Mouse (Mus musculus): ENCODE measurements at regions not wholly inside any gene's neighbourhood (a gene's known extent, or its start where the extent isn't known, plus 50 kb on each side); places are given as distances from the start of the nearest gene placed in this dataset.
A peak's percentile ranks its signal among the peaks of the same experiment; 100 is the strongest.

GRCm38 (mm10) chr16:29882226-29882972, 181.8 kb upstream of the Hes1 start:
- 19% methylated on average over 10 of the region's 10 CpGs for WGBS
- H3K4me2 ChIP-seq (replicated peaks; ENCODE audit: low read depth, low read length, severe bottlenecking) = no peak overlapping the region
- peaks cover 43% of the 10 kb centered on the region for H3K4me1 ChIP-seq (ENCODE audit: control insufficient read depth, insufficient read depth, low read length)
- ATAC-seq (ENCODE audit: low FRiP score, low read depth) = 0 out of 2 replicates have a peak, but pooled peaks have one; percentile 24
- peak; percentile 65 for DNase-seq (ENCODE audit: low spot score)
- H3K27ac ChIP-seq (replicated peaks; ENCODE audit: low read depth, low read length) = no peak overlapping the region
- no peaks in the 10 kb centered on the region for H3K9me3 ChIP-seq (ENCODE audit: control insufficient read depth, low read length)
- H3K4me3 ChIP-seq (replicated peaks; ENCODE audit: low read length) = no peak overlapping the region
- no peaks in the 10 kb centered on the region for H3K27me3 ChIP-seq (ENCODE audit: control insufficient read depth, insufficient read depth, low read length)
- H3K36me3 ChIP-seq (ENCODE audit: control insufficient read depth, insufficient read depth, low read length) = no peaks in the 10 kb centered on the region
- H3K9ac ChIP-seq (ENCODE audit: low read depth, low read length, severe bottlenecking) = no peak overlapping the region
- no peak for TF ChIP-seq POLR2A (IDR thresholded peaks at IDR 0.05; ENCODE audit: borderline replicate concordance, extremely low read depth, insufficient read depth, insufficient read length)

DNA sequence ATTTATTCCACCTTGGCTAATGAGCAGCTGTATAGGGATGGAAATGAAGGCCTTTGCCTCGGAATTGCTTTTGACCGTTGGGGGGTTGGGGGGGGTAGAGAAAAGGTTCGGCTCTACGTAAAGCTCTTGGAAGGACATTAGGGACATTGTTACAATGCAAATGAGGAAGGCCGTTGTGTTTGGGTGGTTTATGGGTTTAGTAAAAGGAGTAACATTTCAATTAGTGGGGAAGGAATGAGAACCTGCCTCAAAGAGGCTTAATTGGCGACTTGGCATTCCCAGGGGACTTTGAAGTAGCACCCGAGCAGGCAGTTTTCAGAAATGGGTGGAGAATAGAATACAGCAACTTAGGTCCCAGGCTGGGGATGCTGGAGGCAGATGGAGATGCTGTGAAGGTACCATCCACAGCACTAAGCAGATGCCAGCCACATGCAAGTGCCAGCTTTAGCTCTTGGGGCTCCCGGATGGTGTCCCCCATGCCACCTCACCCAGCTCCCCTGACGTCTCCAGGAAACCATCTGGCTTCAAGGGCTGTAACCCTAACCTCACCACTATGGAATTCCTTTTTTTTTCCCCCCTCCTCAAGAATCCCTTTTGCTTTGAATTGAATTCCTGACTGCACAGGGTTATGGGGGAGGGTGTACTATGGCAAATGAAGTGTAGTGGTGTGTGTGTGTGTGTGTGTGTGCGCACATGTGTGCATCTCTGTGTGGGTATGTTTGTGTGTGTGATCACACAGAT, 180.8 kb upstream of the Hes1 start:
- ATAC-seq (ENCODE audit: low FRiP score, low read depth) (peak; percentile 68), DNase-seq (ENCODE audit: low spot score) (peak; percentile 51)
- Histone ChIP-seq H3K9ac (ENCODE audit: low read depth, low read length, severe bottlenecking) (no peak overlapping the region), H3K4me3 (replicated peaks; ENCODE audit: low read length) (no peak overlapping the region), H3K9me3 (ENCODE audit: control insufficient read depth, low read length) (no peaks in the 10 kb centered on the region), H3K27ac (replicated peaks; ENCODE audit: low read depth, low read length) (no peak overlapping the region), H3K27me3 (ENCODE audit: control insufficient read depth, insufficient read depth, low read length) (no peaks in the 10 kb centered on the region), H3K4me1 (ENCODE audit: control insufficient read depth, insufficient read depth, low read length) (peaks cover 43% of the 10 kb centered on the region), H3K36me3 (ENCODE audit: control insufficient read depth, insufficient read depth, low read length) (no peaks in the 10 kb centered on the region), H3K4me2 (replicated peaks; ENCODE audit: low read depth, low read length, severe bottlenecking) (no peak overlapping the region)
- TF ChIP-seq POLR2A (IDR thresholded peaks at IDR 0.05; ENCODE audit: borderline replicate concordance, extremely low read depth, insufficient read depth, insufficient read length) = no peak
- 16% methylated on average over 10 of the region's 10 CpGs for WGBS

DNA sequence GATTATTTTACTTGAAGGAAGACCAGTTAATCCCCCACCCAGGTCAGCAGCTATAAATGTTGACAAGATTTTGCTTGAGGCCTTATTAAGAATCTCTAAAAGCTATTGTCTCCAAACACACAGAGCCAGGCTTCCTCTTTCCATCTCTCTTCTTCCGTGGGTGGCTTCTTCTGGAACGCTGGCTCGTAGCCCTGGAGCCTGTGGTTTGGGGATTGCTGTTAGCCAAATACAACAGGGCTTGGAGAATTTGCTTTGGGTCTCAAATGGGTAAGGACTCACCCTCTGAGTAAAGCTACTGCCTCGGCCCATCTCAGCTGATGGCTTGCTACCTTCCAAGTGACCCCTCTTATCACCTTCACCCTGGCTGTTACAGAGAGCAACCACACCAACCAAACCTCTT, 179.3 kb upstream of the Hes1 start:
- H3K4me1 ChIP-seq (ENCODE audit: control insufficient read depth, insufficient read depth, low read length) = peaks cover 48% of the 10 kb centered on the region
- ATAC-seq (ENCODE audit: low FRiP score, low read depth) (no peak), DNase-seq (ENCODE audit: low spot score) (no peak)
- no peaks in the 10 kb centered on the region for H3K36me3 ChIP-seq (ENCODE audit: control insufficient read depth, insufficient read depth, low read length)
- no peak for TF ChIP-seq POLR2A (IDR thresholded peaks at IDR 0.05; ENCODE audit: borderline replicate concordance, extremely low read depth, insufficient read depth, insufficient read length)
- 77% methylated on average over 4 of the region's 4 CpGs for WGBS
- H3K9me3 ChIP-seq (ENCODE audit: control insufficient read depth, low read length) = no peaks in the 10 kb centered on the region
- H3K9ac ChIP-seq (ENCODE audit: low read depth, low read length, severe bottlenecking) = no peak overlapping the region
- H3K27ac ChIP-seq (replicated peaks; ENCODE audit: low read depth, low read length) = no peak overlapping the region
- H3K4me2 ChIP-seq (replicated peaks; ENCODE audit: low read depth, low read length, severe bottlenecking) = no peak overlapping the region
- H3K4me3 ChIP-seq (replicated peaks; ENCODE audit: low read length) = no peak overlapping the region
- H3K27me3 ChIP-seq (ENCODE audit: control insufficient read depth, insufficient read depth, low read length) = no peaks in the 10 kb centered on the region

- DNase-seq (ENCODE audit: low spot score) (no peak), ATAC-seq (ENCODE audit: low FRiP score, low read depth) (no peak)
- Histone ChIP-seq H3K27ac (replicated peaks; ENCODE audit: low read depth, low read length) (no peak overlapping the region), H3K36me3 (ENCODE audit: control insufficient read depth, insufficient read depth, low read length) (no peaks in the 10 kb centered on the region), H3K9ac (ENCODE audit: low read depth, low read length, severe bottlenecking) (no peak overlapping the region), H3K9me3 (ENCODE audit: control insufficient read depth, low read length) (no peaks in the 10 kb centered on the region), H3K4me1 (ENCODE audit: control insufficient read depth, insufficient read depth, low read length) (peaks cover 44% of the 10 kb centered on the region), H3K4me2 (replicated peaks; ENCODE audit: low read depth, low read length, severe bottlenecking) (no peak overlapping the region), H3K27me3 (ENCODE audit: control insufficient read depth, insufficient read depth, low read length) (no peaks in the 10 kb centered on the region), H3K4me3 (replicated peaks; ENCODE audit: low read length) (no peak overlapping the region)
- 75% methylated on average over 4 of the region's 4 CpGs for WGBS
- no peak for TF ChIP-seq POLR2A (IDR thresholded peaks at IDR 0.05; ENCODE audit: borderline replicate concordance, extremely low read depth, insufficient read depth, insufficient read length)
These were observed 177.4 kb upstream of the Hes1 start for GRCm38 (mm10) chr16:29886755-29887154.

- no peak overlapping the region for H3K4me2 ChIP-seq (replicated peaks; ENCODE audit: low read depth, low read length, severe bottlenecking)
- no peak overlapping the region for H3K9ac ChIP-seq (ENCODE audit: low read depth, low read length, severe bottlenecking)
- H3K36me3 ChIP-seq (ENCODE audit: control insufficient read depth, insufficient read depth, low read length) = no peaks in the 10 kb centered on the region
- H3K27me3 ChIP-seq (ENCODE audit: control insufficient read depth, insufficient read depth, low read length) = no peaks in the 10 kb centered on the region
- peaks cover 44% of the 10 kb centered on the region for H3K4me1 ChIP-seq (ENCODE audit: control insufficient read depth, insufficient read depth, low read length)
- no peak for TF ChIP-seq POLR2A (IDR thresholded peaks at IDR 0.05; ENCODE audit: borderline replicate concordance, extremely low read depth, insufficient read depth, insufficient read length)
- peak overlapping the region; percentile 11; the same call in 1 of the 2 replicates for H3K27ac ChIP-seq (replicated peaks; ENCODE audit: low read depth, low read length)
- H3K4me3 ChIP-seq (replicated peaks; ENCODE audit: low read length) = no peak overlapping the region
- whole genome bisulfite sequencing = 20% methylated on average over 4 of the region's 4 CpGs
- ATAC-seq (ENCODE audit: low FRiP score, low read depth) (no peak), DNase-seq (ENCODE audit: low spot score) (no peak)
- no peaks in the 10 kb centered on the region for H3K9me3 ChIP-seq (ENCODE audit: control insufficient read depth, low read length)
These were observed 174.8 kb upstream of the Hes1 start for GRCm38 (mm10) chr16:29889346-29889745.
